Mouse (Mus musculus) spleen, postnatal 4 days (tissue): ENCODE measurements around the gene Gm10638.

Experiments
- DNase-seq, 2 experiments: peaks; one replicate each; pipeline ENCODE4 v3.0.0; 2022; ENCODE audit warnings: low spot score in 2 of 2

Gm10638 gene

GRCm38 (mm10) chr8:86745221-86745934, at the start of gene Gm10638, which contains the start of gene Siah1a:
Gene Gm10638, plus strand, starts transcription at chr8:86745699.
Gene Siah1a, minus strand, starts transcription at chr8:86745934.
- DNase-seq = peak; percentile 62 to 82

DNA sequence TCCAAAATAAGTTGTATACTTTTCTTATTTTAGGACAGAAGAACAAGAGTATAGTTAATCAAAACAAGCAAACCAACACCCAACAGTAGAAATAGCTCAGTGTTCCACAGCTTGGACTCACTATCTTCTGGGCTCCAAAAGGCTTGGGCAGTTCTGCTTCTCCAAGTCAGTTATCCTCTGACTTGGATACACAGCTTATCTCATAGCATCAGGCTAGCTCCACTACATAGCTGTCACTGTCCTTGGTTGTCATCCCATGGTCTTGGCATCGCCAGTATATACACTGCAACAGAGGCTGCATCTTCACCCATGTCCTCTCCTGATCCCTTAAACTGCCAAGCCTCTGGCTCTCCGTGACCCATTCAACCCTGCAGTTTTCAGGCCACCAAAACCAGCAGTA, 49.8 kb upstream of the Gm10638 start:
- no peak for DNase-seq

GRCm38 (mm10) chr8:86698811-86699421, 46.6 kb upstream of the Gm10638 start:
- DNase-seq = no peak

DNA sequence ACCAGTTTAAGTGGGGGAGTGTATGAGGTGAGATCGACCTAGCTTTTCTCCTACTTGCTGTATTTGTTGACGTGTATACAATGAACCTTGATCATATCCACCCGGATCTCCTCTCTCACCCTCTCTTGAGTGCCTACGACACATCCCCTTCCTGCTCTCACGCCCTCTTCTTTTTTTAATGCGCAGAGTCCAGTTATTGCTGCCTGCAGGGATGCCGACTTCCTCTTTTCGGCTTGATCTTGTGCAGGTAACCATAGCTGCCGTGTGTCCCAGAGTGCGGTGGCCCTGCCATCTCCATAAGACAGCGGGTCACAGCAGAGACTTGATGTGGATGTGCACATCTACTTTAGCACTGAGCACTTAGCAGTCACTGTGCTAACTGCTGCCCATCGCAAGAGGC, 46.0 kb upstream of the Gm10638 start:
- DNase-seq = no peak

- no peak for DNase-seq
These were observed 43.0 kb upstream of the Gm10638 start for GRCm38 (mm10) chr8:86702453-86702852.

DNA sequence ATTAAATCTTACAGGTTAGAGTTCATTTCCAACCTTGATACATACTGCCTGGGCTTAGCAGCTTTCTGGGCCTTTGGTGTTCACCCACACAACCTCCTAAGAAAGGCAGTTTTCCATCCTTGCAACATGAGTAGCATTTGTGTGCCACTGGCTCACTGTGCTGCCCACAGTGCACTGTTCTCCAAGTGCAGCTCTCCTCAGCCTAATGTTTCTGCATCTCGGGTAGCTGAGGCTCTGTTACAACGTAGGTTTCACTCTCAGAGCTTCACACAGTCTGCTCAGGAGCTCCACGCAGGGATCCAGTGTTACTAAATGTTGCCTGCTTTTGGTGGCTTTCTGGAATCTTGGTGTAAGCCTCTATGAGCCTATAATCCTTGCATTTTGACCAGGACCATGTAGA, 40.2 kb upstream of the Gm10638 start:
- no peak for DNase-seq

GRCm38 (mm10) chr8:86706756-86707155, 38.7 kb upstream of the Gm10638 start:
- no peak for DNase-seq

GRCm38 (mm10) chr8:86707873-86708272, 37.6 kb upstream of the Gm10638 start:
- DNase-seq = peak in 1 of 2 experiments; percentile 26

DNA sequence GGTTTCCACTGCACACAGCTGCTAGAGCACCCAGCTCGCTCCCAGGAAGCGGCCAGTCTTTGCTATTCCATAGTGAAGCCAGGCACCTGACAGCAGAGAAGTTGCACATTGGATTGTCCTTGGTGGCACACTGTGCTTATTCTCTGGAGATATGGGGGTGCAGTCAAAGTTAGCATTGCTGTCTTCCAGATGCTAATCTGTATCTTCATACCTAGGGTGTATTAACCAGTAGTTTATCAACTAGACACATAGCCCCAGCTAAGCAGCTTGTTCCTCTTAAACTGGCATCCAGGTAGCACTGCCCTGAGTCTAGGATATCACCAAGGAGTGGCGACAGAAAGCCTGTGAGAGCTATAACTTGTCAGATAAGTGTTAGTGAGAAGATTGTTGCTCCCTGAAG, 32.9 kb upstream of the Gm10638 start:
- DNase-seq = no peak

GRCm38 (mm10) chr8:86713407-86714188, 31.9 kb upstream of the Gm10638 start:
- no peak for DNase-seq

DNA sequence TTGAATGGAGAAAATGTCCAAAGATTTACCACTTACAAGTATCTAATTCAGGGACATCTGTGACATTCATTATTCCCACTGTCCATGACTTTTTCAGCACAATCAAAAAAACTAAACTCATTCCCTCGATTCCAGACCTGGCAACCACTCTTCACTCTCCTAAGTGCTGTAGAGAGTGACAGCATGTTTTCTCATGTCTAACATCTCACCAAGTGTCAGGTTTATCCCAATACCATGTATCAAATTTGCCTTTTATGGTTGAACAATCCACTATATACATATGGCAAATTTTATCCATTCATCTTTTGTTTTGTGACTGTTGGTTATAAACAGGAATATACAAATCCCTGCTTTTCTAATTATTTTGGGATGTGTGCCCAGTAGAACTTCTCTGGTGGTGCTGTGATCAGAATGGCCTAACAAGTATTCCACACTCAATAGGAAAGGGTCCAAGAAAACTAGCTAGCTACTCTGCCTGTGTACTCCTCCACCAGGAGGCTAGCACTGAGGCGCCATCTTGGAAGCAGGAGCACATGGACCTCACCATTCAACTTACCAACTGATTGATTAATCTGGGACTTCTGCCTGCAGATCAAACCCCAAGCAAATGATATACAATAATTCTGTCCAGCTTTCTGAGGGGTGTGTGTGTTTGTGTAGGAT, 27.0 kb upstream of the Gm10638 start:
- no peak for DNase-seq

DNA sequence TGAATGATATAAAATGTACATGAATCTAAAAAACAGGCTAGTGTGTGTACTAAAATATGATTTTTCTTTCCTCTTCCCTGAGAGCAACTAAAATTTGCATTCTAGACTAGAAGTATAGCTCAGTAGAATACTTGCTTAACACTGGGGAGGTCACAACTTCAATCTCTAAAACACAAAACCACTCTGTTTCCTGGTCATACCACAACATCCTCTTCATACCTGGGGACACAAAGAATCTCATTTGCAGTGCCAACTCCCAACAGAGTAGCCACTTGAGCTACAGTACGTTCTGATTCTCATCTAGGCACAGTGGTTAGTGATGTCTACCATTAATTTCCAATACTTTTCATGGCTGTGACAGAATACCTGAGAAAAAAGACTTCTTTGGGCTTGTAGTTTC, 26.1 kb upstream of the Gm10638 start:
- DNase-seq = no peak

- no peak for DNase-seq
These were observed 24.6 kb upstream of the Gm10638 start for GRCm38 (mm10) chr8:86720756-86721459.

DNA sequence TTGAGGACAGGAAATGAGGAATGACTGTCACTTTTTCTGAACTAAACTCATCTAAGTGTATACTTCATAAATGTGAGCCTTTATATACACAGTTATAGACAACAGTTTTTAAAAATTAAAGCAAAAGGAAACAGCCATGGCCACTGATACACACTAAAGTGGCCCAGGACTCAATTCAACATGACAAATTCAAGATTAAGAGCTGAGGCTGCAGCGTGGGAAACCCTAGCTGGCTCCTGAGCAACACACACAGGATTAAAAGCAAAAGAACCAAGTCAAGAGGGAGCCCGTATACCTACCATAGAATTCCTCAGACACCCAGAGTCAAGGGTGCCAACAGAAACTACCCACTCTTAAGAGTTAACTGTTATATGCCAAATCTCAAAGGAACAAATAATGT, 24.0 kb upstream of the Gm10638 start:
- DNase-seq = no peak

- DNase-seq = no peak
These were observed 18.5 kb upstream of the Gm10638 start for GRCm38 (mm10) chr8:86726959-86727358.

- no peak for DNase-seq
These were observed 17.1 kb upstream of the Gm10638 start for GRCm38 (mm10) chr8:86728224-86728950.

DNA sequence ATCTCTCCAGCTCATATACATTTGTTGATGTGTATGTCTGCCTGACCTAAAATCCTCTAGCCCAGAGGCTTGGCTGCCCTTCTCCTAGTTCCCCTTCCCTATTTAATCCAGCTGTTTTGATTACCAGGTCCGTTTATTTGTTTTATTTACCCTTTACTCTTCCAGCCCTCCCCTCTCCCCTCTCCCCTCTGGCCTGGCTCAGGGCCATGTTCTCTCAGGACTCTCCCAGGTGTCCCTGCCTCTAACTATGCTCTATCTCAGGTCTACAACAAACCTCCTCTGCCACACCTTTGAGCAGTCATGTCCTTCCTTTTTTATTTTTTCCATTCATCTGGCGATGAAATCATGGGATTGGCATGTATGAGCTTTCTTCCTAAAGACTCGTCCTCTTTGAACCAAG, 15.2 kb upstream of the Gm10638 start:
- DNase-seq = no peak

GRCm38 (mm10) chr8:86730860-86731259, 14.6 kb upstream of the Gm10638 start:
- DNase-seq = no peak

- no peak for DNase-seq
These were observed 11.3 kb upstream of the Gm10638 start for GRCm38 (mm10) chr8:86734171-86734570.

DNA sequence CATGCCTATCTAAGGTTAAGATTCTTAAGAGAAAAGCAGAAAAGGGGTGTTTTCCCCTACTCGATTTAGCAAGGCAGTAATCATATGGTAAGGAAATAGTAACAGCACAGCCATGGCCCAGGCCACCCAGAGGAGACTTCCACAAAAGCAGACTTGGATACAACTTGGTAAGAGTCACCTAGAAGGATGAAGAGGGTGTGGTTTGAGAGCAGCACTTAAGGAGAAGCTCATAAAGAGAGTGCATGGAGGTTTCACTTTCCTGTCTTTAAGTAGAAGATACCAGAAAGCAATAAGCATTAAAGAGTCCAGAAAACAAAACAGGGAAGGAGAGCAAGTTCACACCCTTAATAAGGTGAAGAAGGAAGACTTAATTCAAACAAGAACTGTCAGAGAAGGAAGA, 10.5 kb upstream of the Gm10638 start:
- no peak for DNase-seq
